Mouse (Mus musculus) myocyte (in vitro differentiated cells): ENCODE data around the gene Slc12a8. TPM values are rescaled to one million over a fixed set of nuclear protein-coding genes. Genes with fewer than 3 reads are reported as not detected.

Experiments used
- H3K27me3 ChIP-seq: one replicate; pipeline ENCODE4 v1.6.1; 2011; ENCODE audit not compliant: control insufficient read depth, insufficient read depth, insufficient read length
- H3K36me3 ChIP-seq: one replicate; pipeline ENCODE4 v1.6.1; 2011; ENCODE audit not compliant: control insufficient read depth, insufficient read depth
- H3K4me2 ChIP-seq: one replicate; pipeline ENCODE4 v1.6.1; 2011; ENCODE audit warnings: low read depth, control low read depth
- H3K4me3 ChIP-seq: one replicate; pipeline ENCODE4 v1.5.1; 2011; ENCODE audit warnings: mild to moderate bottlenecking, control low read depth, moderate library complexity
- H3K79me2 ChIP-seq: one replicate; pipeline ENCODE4 v1.6.1; 2011; ENCODE audit not compliant: control insufficient read depth, insufficient read depth
- H3ac ChIP-seq: one replicate; pipeline ENCODE4 v1.6.1; 2011; ENCODE audit not compliant: control insufficient read depth, insufficient read length
- CEBPB ChIP-seq: IDR thresholded peaks from 2 replicates; pipeline ENCODE4 v1.6.1; 2011; ENCODE audit warnings: mild to moderate bottlenecking, moderate library complexity; ENCODE audit not compliant: poor library complexity, insufficient read depth, severe bottlenecking
- E2F4 ChIP-seq: IDR thresholded peaks from one replicate; pipeline ENCODE4 v1.6.1; 2011; ENCODE audit warnings: mild to moderate bottlenecking, control low read depth, moderate library complexity; ENCODE audit not compliant: insufficient read depth
- MAX ChIP-seq: IDR thresholded peaks from one replicate; pipeline ENCODE4 v1.6.1; 2011; ENCODE audit warnings: low read depth, mild to moderate bottlenecking, control low read depth
- MYOD1 ChIP-seq, 3 experiments: IDR thresholded peaks; one replicate each; pipeline ENCODE4 v1.6.1; 2011; ENCODE audit warnings: control low read depth in 2 of 3, low read depth in 2 of 3, mild to moderate bottlenecking in 2 of 3, moderate library complexity in 1 of 3; ENCODE audit not compliant: insufficient read length in 2 of 3, control insufficient read depth in 1 of 3
- MYOG ChIP-seq, 3 experiments: IDR thresholded peaks; one replicate each; pipeline ENCODE4 v1.6.1; 2011; ENCODE audit warnings: control low read depth in 2 of 3, low read depth in 2 of 3, mild to moderate bottlenecking in 2 of 3; ENCODE audit not compliant: insufficient read length in 2 of 3, control insufficient read depth in 1 of 3, insufficient read depth in 1 of 3
- POLR2A ChIP-seq: IDR thresholded peaks from one replicate; pipeline ENCODE4 v1.6.1; 2011; ENCODE audit warnings: low read depth, mild to moderate bottlenecking, control low read depth, moderate library complexity; ENCODE audit not compliant: insufficient read length
- POLR2AphosphoS2 ChIP-seq: IDR thresholded peaks from one replicate; pipeline ENCODE4 v1.6.1; 2011; ENCODE audit warnings: low read depth, control low read depth; ENCODE audit not compliant: insufficient read length
- REST ChIP-seq: IDR thresholded peaks from one replicate; pipeline ENCODE4 v1.6.1; 2011; ENCODE audit warnings: mild to moderate bottlenecking, control low read depth, moderate library complexity; ENCODE audit not compliant: insufficient read depth, insufficient read length
- SRF ChIP-seq: IDR thresholded peaks from one replicate; pipeline ENCODE4 v1.6.1; 2011; ENCODE audit warnings: low read depth; ENCODE audit not compliant: control insufficient read depth, insufficient read length
- TCF12 ChIP-seq: IDR thresholded peaks from one replicate; pipeline ENCODE4 v1.6.1; 2011; ENCODE audit warnings: mild to moderate bottlenecking, control low read depth; ENCODE audit not compliant: poor library complexity, insufficient read depth, severe bottlenecking
- TCF3 ChIP-seq: IDR thresholded peaks from one replicate; pipeline ENCODE4 v1.6.1; 2011; ENCODE audit warnings: low read depth, control low read depth; ENCODE audit not compliant: insufficient read length
- USF1 ChIP-seq: IDR thresholded peaks from one replicate; pipeline ENCODE4 v1.6.1; 2011; ENCODE audit warnings: low read depth, mild to moderate bottlenecking, control low read depth, moderate library complexity
- polyA plus RNA-seq: library from polyadenylated mRNA; unstranded; fragments of >200 nt; fragmentation: generic; extraction: Trizol; gene quantifications from one replicate; pipeline ENCODE4 v1.2.1, GENCODE M21; 2012; ENCODE audit warnings: missing spikeins

Gene Slc12a8
- polyA plus RNA-seq, 1 experiment: 0.42 TPM

- no peak overlapping the region for H3K4me2 ChIP-seq
- H3K27me3 ChIP-seq: no peaks in the 10 kb centered on the region
- H3K4me3 ChIP-seq: no peak overlapping the region
- no peaks in the 10 kb centered on the region for H3K36me3 ChIP-seq
- no peak overlapping the region for H3ac ChIP-seq
- H3K79me2 ChIP-seq: no peaks in the 10 kb centered on the region
- no peak for TF ChIP-seq POLR2AphosphoS2
- TF ChIP-seq REST: no peak
- TF ChIP-seq USF1: no peak
- no peak for TF ChIP-seq TCF3
- no peak for TF ChIP-seq MAX
- TF ChIP-seq POLR2A: no peak
- peak; percentile 67 to 98 (median 92) for TF ChIP-seq MYOG (IDR thresholded peaks at IDR 0.05; ENCODE audit: control insufficient read depth in 1 of 3, insufficient read depth in 1 of 3, insufficient read length in 2 of 3, low read depth in 2 of 3)
- TF ChIP-seq E2F4: no peak
- no peak for TF ChIP-seq CEBPB
- peak; percentile 26 for TF ChIP-seq TCF12
- peak; percentile 30 to 94 (median 84) for TF ChIP-seq MYOD1 (IDR thresholded peaks at IDR 0.05; ENCODE audit: control insufficient read depth in 1 of 3, insufficient read length in 2 of 3, low read depth in 2 of 3)
- TF ChIP-seq SRF: no peak
These were observed 19.3 kb downstream of the Slc12a8 start for GRCm38 (mm10) chr16:33536456-33536855.

GRCm38 (mm10) chr16:33537499-33538225 lies 20.5 kb downstream of the Slc12a8 start:
- TF ChIP-seq USF1 (peak; percentile 70), CEBPB (no peak), SRF (no peak), MAX (no peak), MYOD1 (IDR thresholded peaks at IDR 0.05; ENCODE audit: control insufficient read depth in 1 of 3, insufficient read length in 2 of 3, low read depth in 2 of 3) (peak in 2 of 3 experiments; percentile 36 to 73), REST (no peak), MYOG (IDR thresholded peaks at IDR 0.05; ENCODE audit: control insufficient read depth in 1 of 3, insufficient read depth in 1 of 3, insufficient read length in 2 of 3, low read depth in 2 of 3) (peak in 2 of 3 experiments; percentile 6 to 83)
- Histone ChIP-seq H3K27me3 (no peaks in the 10 kb centered on the region), H3K36me3 (no peaks in the 10 kb centered on the region), H3ac (no peak overlapping the region), H3K79me2 (no peaks in the 10 kb centered on the region), H3K4me3 (no peak overlapping the region), H3K4me2 (peak overlapping the region; percentile 63)

- Histone ChIP-seq H3K4me3 (no peak overlapping the region), H3K79me2 (no peaks in the 10 kb centered on the region), H3ac (no peak overlapping the region), H3K4me2 (no peak overlapping the region), H3K36me3 (no peaks in the 10 kb centered on the region), H3K27me3 (no peaks in the 10 kb centered on the region)
- TF ChIP-seq MYOG (IDR thresholded peaks at IDR 0.05; ENCODE audit: control insufficient read depth in 1 of 3, insufficient read depth in 1 of 3, insufficient read length in 2 of 3, low read depth in 2 of 3) (no peak), TCF3 (no peak), POLR2A (no peak), MAX (no peak), USF1 (no peak)
These were observed 27.2 kb downstream of the Slc12a8 start for GRCm38 (mm10) chr16:33544346-33544745.

- Histone ChIP-seq H3K36me3 (no peaks in the 10 kb centered on the region), H3K79me2 (no peaks in the 10 kb centered on the region), H3K27me3 (no peaks in the 10 kb centered on the region), H3K4me2 (no peak overlapping the region), H3K4me3 (no peak overlapping the region), H3ac (no peak overlapping the region)
- TF ChIP-seq MYOD1 (IDR thresholded peaks at IDR 0.05; ENCODE audit: control insufficient read depth in 1 of 3, insufficient read length in 2 of 3, low read depth in 2 of 3): peak in 1 of 3 experiments; percentile 74
- TF ChIP-seq E2F4: no peak
- TF ChIP-seq MYOG (IDR thresholded peaks at IDR 0.05; ENCODE audit: control insufficient read depth in 1 of 3, insufficient read depth in 1 of 3, insufficient read length in 2 of 3, low read depth in 2 of 3): peak in 2 of 3 experiments; percentile 62 to 86
- TF ChIP-seq POLR2AphosphoS2: no peak
These were observed 28.4 kb downstream of the Slc12a8 start for GRCm38 (mm10) chr16:33545530-33545929.

- Histone ChIP-seq H3K27me3 (no peaks in the 10 kb centered on the region), H3K79me2 (no peaks in the 10 kb centered on the region), H3K4me3 (no peak overlapping the region), H3K36me3 (no peaks in the 10 kb centered on the region), H3ac (no peak overlapping the region), H3K4me2 (no peak overlapping the region)
- TF ChIP-seq TCF3 (no peak), MYOG (IDR thresholded peaks at IDR 0.05; ENCODE audit: control insufficient read depth in 1 of 3, insufficient read depth in 1 of 3, insufficient read length in 2 of 3, low read depth in 2 of 3) (no peak), USF1 (no peak), REST (no peak), POLR2AphosphoS2 (no peak), SRF (no peak), TCF12 (no peak), CEBPB (no peak), E2F4 (no peak), MAX (no peak), POLR2A (no peak), MYOD1 (IDR thresholded peaks at IDR 0.05; ENCODE audit: control insufficient read depth in 1 of 3, insufficient read length in 2 of 3, low read depth in 2 of 3) (no peak)
These were observed 36.7 kb downstream of the Slc12a8 start for GRCm38 (mm10) chr16:33553689-33554342.
